Mouse (Mus musculus) heart, postnatal 25 days (tissue): ENCODE data around the gene Doc2b. TPM values are rescaled to one million over a fixed set of nuclear protein-coding genes. Genes with fewer than 3 reads are reported as not detected.

Experiments
- DNase-seq: peaks from one replicate; pipeline ENCODE4 v3.0.0; 2022; ENCODE audit warnings: low spot score
- intact Hi-C: fragments of 180-260 bp; cut with DNase I; formaldehyde crosslinking; loops from one replicate; pipeline ENCODE4 v1.15.1; 2025
- total RNA-seq, 2 experiments: library from RNA; stranded (reverse); gene quantifications; 2 replicates each; pipeline ENCODE4 v1.2.3; 2021

Doc2b gene
- total RNA-seq, result under 1 TPM; 0.14 to 0.42 TPM

DNA sequence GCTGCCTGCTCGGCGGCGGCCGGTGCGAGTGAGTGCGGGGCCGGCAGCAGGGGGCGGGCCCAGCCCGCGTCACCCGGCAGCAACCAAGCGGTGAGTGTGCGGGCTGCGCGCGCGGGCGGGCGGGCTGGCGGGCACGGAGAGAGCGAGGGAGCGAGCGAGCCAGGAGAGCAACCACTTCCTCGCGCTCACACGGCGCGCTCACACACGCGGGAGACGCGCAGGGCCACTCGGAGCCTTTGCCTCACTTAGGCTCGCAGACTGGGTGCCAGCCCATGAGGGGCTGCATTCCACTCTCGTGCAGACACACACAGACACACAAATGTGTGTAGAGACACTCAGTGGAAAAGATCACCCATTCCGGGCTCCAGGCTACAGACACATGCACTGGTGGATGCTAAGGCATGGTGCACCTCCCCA lies at the start of gene Doc2b:
TSS of gene Doc2b (minus strand) at position 21 of the 417 bp plus-strand sequence.
- intact Hi-C loops, result no loop called here
- no peak for DNase-seq

DNA sequence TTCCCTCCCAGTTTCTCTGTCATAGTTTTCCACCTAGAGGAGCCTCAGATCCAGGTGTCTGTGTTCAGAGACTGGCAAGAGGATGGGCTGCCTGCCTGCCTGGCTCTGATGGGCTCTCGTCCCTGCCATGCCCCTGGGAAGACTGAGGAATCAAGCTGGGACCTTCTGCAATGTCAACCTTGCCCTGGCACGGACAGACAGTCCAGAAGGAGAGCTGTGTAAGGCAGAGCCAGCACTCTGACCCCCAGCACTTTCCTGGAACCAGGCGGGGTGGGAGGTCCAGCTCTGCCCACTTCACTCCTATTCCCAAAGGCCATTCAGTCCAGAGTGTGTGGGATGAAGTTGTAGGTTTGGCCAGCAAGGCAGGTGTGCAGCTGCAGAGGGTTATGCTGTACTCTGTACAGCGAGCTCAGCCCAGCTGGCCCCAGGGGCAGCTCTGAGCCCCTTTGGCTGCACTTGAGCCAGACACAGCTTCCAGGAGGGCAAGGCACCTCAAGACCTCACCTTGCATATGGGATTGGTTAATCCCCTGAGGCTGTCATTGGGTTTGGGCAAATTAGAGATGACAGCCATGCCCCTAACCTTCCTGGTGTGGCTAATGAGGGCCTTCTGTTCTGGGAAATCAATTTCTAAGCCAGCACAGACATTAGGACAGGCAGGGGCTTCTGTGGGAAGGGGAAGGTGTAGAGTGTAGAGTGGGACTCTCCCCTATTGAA lies 47.2 kb upstream of the Doc2b start:
- intact Hi-C loops, result no loop called here
- no peak for DNase-seq

DNA sequence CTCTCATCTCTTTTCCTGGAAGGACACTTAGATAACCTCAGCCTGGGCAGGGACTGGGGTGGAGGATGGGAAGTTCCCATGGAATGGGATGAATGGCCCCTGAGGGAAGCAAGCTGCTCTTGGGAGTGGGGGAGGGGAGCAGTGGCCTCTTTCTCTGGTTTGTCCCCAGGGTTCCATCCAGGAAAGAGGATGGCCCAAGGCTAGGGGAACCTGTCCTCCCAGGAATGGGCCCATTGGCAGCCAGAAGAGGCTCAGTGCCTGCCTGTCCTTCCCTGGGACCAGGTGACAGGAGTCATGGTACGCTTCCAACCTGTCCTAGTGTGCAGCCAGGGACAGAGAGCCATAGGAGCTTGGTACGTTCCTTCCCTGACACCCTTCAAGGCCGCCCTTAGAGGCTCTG lies 45.7 kb upstream of the Doc2b start:
- DNase-seq, result no peak
- intact Hi-C loops, result no loop called here

DNA sequence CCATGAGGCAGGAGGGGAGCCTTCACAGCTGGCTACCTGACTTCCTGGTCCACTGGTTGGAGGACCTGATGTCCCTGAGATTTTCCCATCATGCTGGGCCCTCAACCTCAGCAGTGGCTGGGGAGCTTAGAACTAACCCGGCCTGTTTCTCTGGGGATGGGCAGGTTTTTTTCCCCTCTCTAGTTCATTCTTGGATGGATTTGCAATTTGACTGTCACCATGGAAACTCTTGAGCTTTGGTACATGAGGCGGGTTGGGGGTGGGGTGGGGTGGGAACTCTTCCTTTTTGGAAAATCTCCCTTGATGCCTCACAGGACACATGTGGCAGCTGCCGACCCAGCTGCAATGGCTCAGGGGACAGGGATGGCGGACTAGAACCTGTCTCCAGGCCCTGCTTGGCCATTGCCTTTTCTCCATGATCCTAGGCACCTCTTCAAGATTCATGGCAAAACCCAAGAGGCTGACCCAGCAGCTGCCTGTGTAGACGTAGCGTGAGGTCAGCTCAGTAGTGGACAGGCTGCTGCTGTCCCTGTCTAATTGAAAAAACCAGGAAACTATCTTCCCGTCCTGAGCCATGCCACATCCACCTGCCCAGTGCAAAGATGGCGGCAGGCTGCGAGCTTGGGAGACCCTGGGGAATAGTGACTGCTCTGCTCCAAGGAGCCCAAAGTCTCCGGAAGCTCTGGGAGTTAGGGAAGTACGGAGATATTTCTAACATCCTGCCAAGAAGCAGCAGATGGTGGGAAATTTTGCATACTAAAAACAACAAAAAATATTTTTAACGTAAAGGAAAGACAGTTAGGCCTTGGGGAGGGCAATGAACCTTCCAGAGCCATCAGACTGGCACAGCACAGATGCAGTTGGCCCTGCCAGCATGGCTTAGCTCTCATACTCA lies 43.9 kb upstream of the Doc2b start:
- no peak for DNase-seq
- intact Hi-C loops, result no loop called here

DNA sequence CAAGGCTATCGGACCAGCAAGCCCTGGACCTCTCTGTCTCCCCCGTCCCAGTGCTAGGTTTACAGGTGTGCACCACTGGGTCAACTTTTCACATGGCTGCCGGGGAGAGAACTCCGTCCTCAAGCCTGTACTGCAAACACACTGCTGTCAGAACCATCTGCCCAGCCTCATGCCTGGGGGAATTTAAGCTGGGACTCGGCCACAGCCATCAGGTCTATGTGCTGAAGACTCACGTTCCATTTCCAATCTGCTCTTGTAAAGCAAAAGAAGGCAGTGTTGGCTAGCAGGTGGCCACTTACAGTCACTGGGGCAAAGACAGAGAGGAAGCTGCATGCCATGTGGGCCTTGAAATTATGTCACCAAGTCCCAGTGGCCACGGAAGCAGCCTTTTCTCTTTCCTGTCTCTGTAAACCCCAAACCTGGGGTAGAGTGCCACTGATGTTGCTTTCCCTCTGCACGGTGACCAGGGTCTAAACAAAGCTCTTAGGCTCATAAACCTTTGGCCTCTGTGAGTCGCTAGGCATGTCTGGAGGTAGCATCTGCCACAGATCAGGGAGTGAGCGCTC lies 43.1 kb upstream of the Doc2b start:
- DNase-seq, result no peak
- intact Hi-C loops, result no loop called here

DNA sequence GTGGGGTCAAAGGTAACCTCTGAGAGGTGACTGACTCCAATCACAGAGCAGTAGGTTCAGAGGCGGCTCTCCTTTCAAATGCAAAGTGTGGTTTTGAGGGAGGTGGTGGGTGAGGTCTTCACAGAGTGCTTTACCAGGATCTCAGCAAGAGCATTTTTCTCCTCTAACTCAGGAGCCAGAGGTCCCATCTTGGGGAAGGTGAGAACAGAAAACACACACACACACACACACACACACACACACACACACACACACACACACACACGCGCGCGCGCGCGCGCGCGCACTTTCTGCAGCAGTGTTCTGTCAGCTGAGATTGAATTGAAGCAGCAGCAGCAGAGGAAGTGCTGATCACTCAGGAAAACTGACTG lies 40.4 kb upstream of the Doc2b start:
- DNase-seq, result no peak
- intact Hi-C loops, result no loop called here

DNA sequence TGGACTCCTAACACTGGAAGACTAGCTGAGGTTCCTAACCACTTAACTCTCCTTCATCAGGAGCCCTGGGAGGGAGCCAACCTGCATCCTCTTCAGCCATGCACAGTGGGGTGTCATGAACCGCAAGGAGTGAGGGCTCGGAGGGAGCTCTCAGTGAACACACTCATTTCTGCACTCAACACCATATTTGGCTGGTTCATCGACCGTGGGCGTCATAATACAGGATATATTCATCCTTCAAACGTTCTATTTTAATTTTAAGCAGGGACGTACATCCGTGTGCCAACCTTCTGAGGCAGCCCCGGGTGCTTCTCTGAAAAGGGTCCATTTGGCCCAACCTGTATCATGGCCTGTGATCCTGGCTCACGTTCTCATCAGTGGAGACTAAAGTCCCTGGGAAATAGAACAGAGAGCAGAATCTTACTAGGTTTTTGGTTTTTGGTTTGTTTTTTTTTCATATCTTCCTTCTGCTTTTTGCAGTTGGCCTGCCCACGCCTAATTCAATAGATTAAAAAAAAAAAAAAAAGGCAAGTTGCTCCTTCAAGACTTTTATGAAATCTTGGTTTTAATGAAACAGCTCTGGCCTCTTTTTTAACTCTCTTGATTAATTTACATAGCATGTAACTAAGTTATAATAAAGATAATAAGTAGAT lies 39.9 kb upstream of the Doc2b start:
- no peak for DNase-seq
- intact Hi-C loops, result no loop called here

DNA sequence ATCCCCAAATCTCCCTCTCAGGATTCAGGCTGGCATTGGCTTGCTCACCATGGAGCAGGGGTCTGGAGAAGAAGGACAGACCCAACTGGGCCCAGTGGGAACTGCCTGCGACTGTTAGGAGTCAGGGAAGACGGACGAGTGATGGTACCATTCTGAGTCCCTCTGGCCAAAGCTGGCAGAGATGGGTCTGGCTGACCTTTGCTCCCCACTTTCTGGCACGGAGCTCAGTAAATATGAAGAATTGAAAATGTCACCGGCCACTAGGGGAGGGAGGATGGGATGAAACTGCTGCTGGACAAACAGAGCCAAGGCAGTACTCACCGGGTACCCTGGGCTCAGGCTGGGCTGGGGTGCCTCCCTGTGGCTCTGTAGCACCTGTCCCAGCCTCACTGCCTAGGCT lies 37.2 kb upstream of the Doc2b start:
- intact Hi-C loops, result no loop called here
- no peak for DNase-seq

DNA sequence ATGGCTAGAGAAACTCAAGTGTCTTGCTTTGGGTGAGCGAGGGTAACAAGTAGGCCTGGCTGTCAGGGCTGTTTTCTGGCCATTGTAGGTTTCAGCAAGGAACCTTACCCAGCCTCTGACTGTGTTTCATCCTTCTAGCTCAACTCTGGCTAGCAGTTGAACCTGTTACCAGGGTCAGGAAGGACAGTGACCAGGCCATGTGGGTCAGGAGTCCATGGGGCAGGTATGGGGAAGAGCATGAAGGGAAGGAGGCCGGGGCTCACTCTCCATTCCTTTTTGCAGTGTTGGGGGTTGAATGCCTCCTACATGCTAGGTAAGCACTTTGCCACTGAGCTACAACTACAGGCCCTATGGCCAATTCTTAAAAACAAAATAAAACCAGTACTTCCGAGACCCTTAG lies 34.5 kb upstream of the Doc2b start:
- intact Hi-C loops, result no loop called here

DNA sequence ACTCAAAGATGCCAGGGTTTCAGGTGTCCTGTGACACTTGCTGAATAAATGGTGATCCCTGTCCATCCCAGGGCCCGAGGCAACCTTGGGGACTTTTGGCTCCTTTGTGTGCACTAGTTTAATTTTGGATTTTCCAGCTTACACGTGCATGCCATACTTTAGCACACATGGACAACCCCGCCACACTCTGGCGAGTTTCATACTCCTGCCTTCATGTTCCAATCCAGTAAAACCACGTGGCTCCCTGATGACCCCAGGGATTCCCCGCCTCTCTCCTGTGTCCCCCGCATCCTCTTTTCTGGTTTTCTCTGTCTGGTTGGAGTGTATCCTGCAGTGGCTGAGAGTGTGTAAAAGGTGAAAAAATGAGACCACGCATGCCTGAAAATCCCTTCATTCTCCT lies 31.6 kb upstream of the Doc2b start:
- intact Hi-C loops, result no loop called here
- DNase-seq, result no peak

More for the DNA sequence above, 34.5 kb upstream of the Doc2b start:
- no peak for DNase-seq

DNA sequence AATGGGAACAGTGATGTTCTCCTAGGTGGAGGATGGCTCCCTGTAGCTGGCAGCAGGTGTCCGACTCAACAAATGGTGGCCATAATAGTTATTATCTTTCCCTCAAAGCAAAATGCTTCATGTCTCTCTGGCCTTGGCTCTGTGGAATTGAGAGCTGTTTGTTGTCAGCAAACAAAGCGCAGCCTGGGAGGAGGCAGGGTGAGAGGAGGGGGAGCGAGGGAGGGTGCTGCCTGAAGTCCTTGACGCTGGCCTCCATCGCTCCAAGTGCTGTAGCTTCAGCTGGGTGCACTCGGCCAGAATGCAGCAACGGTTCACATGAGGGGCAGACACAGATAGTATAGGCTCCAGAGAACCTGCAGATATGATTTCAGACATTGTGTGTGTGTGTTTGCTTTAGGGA lies 27.7 kb upstream of the Doc2b start:
- DNase-seq, result no peak
- intact Hi-C loops, result no loop called here

DNA sequence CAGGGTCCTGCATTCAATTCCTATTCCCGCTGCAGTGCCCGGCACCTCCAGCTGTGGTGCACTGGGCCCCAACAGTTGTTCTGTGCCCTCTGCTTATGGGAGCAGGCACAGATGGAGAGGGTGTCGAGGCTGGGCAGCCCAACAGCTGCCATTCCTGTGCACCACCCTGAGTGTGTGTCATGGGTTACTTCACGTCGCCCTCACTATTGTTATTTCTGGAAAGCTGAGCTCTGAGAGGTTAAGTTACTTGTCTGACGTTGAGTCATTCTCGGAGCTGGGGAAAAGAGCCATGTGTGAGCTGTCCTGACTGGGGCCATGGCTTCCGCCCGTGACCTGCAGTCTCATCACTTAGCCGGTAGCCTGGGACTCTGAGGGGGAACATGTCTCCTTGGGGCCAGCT lies 17.2 kb upstream of the Doc2b start:
- intact Hi-C loops, result no loop called here
- peak; percentile 10 for DNase-seq

DNA sequence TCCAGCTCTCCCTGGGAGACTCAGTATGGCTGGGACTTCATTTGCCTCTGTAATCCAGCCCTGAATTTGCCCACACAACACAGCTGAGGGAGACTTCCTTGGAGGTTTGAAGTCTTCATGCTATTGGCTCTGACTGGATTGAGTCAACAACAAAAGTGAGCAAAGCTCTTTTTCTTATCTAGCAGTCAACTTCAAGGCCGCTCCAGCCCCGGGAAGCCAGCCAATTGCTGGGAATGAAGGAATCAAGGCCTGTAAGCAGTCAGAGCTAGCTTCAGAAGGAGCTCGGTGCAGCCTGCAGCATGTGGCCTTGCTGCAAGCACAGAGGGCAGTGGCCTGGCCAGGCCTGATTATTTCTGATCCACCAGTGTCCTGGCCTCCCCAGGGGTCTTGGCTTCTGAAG lies 16.1 kb upstream of the Doc2b start:
- intact Hi-C loops, result no loop called here
- DNase-seq, result peak; percentile 87

DNA sequence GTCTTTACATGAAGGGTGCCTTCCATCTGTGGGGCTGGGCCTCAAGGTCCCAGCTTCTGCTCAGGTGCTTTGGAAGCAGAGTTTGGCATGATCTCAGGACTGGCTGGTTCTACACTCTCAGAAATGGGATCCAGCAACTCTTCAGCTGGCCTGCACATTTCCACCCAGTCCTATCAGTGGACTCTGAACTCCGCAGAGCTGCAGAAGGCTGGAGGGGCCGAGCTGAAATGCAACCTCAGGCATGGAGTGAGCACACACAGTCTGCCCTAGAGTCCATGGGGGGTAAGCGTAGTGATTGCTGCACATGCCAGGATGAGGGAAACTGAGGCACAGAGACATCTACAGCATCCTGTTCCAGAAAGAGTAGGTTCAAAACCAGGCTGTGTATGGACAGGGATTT lies 14.7 kb upstream of the Doc2b start:
- intact Hi-C loops, result no loop called here
- DNase-seq, result no peak

DNA sequence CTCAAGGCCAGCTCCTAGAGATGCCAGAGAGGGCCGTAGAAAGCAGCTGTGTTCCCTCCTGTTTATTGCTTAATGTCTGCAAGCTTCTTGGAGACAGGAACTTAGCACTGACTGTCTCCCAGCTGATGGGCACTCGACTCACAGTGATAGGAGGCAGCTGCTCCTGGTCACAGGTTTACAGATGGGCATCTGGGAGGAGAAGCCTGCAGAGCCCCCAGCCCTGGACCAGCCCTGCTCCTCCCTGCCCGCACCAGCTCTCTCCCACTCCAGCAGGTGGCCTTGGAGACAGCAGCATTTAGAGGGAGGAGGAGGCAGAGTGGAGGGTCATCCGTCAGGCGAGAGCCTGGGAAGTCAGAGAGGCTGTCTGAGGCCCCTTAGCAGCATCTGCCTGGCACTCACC lies 11.6 kb upstream of the Doc2b start:
- intact Hi-C loops, result no loop called here
- DNase-seq, result no peak

DNA sequence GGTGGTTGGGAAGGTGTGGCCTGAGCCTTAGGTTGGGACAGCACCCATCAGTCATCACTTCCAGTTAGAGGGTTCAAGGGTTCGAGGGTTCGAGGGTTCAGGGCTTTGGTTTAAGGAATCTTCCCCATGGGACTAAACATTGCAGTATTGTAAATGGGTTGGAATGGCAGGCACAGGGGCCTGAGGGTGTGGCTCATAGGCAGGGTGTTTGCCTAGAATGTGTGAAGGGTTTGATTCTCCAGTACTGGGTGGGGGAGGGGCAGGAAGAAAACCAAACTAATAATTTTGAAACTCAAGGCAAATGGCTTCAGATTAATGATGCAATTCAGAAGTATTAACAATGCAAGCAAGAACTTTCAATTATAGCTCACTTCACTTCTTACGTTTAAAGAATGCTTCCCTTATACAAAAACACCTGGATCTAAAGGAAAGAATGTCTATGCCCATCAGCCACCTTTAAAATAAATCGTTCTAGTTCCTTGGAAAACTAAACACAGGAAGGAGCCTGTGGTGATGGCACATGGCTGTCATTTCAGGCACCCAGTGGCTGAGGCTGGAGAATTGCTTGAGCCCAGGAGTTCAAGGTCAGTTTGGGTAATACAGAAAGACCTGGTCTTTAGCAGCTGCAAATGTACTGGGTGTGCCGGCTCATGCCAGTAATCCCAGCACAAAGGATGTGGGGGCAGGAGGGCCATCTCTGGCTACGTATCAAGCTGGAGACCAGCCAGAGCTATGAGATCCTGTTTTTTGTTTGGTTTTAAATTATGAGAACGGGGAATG lies 6.1 kb upstream of the Doc2b start:
- intact Hi-C loops, result no loop called here
- no peak for DNase-seq

DNA sequence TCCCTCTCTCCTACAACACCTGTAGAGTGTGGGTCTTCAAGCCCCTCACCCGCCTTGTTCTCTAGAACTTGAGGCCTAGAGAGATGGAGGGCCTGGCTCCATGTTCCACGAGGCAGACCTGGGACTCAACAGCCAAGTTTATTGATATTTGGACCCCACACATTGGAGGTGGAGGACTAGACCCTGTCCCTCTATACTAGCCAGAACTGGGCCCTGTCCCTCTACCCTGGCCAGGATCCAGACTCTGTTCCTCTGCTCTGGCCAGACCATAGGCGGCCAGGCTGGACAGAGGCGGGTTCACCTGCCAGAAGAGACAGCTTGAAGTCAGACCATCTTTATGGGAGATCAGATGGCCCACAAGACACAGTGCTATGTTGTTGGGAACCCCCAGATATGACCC lies 5.5 kb upstream of the Doc2b start:
- no peak for DNase-seq
- intact Hi-C loops, result no loop called here

DNA sequence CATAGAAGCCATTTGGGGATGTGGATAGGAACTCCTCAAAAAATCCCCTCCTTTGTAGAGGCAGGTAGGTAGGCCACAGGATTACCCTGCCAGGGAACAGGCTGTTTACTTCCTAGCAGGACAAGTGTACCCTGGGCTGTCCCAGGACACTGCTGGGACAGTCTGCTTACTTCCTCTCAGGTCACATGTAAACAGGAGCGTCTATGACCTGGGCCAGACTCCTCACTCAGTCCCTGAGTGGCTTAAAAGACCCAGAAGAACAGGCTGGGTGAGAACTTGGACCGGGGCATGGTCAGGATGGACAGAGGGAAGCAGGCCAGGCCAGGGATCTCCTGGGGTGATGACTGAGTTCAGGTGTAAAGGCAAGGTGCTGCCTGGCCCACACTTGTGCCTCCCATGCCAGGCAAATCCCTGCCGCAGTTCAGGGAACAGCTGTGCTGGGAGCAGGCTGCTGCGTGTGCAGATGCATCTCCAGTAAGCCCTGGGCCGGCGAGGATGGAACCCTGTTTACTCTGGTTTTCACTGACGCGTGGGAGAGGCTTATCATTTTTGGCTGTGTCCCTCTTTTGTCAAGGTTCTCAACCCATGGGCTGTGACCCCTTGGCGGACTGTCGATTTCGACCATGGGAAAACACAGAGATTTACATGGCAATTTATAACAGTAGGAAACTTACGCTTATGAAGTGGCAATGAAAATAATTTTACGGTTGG lies 842 bp upstream of the Doc2b start:
- intact Hi-C loops, result no loop called here
- no peak for DNase-seq

DNA sequence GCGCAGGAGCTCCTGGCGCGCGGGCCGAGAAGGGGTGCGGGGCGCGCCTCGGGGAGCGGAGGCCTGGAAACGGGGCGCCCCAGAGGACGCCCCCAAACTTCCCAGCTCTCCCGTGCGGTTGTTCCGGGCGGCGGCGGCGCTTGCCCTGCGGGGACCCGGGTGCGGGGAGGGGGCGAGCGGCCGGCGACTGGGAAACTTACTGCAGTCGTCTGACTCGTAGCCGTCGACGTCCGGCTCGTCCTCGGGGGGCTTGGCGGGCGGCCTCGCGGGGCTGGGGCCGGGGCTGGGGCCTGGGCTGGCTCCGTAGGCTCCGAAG lies 570 bp downstream of the Doc2b start:
- no peak for DNase-seq
- intact Hi-C loops, result no loop called here
